Mouse (Mus musculus): ENCODE measurements around the gene Mpc1.
"Not testable (repeated sequence)": the region's sequence is repeated elsewhere in the genome, so short reads cannot be mapped to it uniquely, and the experiment has no call there.

The Mpc1 gene

DNA sequence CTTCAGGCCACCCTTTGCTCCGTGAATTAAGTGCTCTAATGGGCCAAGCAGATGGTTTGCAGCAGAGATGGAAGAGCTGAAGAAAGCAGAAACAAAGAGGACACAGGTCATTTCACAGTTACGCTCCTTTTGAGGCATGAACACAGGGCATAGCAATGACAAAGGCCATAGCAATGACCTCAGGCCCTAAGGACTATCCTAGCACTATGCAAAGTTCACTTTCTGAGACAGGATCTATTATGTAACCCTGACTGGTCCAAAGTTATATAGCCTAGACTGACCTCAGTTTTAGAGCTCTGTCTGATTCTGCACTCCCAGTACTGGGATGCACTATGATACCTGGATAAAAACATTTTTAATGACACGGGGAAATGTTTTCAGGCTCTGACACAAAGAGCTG, 4.3 kb upstream of the Mpc1 start:
- no peak for DNase-seq (ENCODE audit: low read depth, low spot score)

DNA sequence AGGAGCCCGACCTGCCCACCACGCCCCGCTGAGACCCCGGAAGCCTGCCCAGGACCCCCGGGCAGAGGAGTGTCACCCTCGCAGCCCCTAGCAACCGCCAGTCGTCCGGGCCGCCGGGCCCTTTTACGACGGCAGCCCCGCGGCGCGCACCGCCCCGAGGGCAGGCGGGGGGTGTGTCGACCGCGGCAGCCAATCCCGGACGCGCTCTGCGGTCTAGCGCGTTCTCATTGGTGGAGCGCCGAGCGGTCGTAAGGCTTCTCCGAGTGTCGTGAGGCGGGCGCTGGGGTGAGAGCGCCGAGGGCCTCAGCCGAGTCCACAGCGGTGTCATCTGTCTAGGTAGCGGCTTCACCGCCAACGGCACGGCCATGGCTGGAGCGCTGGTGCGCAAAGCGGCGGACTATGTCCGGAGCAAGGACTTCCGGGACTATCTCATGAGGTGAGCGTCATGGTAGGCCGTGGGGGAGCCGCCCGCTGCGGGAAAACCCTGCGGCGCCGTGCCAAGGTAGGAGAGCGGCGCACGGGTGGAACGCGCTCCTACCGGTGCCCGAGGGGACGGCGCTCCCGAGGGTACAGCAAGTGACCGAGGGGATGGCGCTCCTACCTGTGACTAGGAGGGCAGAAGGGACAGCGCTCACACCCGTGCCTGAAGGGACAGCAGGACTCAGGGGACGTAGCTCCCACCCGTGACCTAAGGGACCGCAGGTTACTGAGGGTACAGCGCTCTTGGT, 986 bp downstream of the Mpc1 start:
- peak; percentile 94 for DNase-seq (ENCODE audit: low read depth, low spot score)

DNA sequence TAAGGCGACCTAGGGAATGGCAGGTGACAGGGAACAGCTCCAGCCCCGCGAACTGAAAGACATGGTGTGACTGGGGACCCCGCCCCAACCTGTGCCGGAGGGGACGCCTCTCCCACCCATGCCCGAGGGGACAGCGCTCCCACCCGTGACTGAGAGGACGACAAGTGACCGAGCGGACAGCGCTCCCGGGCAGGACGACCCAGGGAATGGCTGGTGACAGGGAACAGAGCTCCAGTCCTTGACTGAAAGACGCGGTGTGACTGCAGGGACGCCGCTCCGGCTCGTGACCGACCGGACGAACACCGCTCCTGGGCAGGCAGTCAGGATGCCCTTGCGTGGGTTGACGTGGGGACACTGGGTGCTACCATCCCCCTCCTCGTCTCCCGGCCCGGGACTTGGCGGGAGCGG, 1.6 kb downstream of the Mpc1 start:
- DNase-seq (ENCODE audit: low read depth, low spot score) = no peak

DNA sequence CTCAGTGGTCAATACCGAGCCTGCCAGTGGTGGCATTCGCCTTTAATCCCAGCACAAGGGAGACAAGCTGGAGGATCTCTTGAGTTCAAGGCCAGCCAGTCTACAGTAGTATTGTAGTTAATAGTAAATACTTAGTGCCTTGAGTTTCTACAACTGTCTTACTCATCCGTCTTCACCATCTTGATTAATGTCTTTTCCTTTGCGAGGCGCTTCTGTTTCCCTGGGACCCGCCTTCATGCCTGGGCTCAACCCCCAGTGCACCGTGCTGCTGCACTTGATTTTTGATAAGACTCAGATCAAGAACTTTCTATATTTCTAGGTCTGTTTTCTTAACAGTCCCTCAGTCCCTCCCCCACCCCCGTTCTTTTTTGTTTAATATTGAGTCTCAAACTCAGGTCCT, 2.4 kb downstream of the Mpc1 start:
- DNase-seq (ENCODE audit: low read depth, low spot score) = no peak

DNA sequence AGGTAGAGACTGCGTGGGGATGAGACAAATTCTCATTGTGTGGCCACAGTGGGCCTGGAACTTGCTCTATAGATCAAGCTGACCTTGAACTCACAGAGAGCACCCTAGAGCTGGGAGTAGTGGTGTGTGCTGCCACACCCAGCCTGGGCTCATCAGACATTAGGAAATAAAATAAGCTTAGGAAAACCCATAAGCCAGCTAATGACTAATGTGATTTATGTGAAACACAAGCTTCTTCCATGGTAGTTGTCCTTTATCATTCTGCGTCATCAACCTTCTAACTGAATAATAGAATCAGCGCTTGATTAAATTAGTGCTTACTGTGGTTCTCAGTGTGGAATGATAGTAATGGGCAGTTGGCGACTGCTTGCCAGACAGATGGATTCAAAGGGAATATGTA, 4.3 kb downstream of the Mpc1 start:
- no peak for DNase-seq (ENCODE audit: low read depth, low spot score)

DNA sequence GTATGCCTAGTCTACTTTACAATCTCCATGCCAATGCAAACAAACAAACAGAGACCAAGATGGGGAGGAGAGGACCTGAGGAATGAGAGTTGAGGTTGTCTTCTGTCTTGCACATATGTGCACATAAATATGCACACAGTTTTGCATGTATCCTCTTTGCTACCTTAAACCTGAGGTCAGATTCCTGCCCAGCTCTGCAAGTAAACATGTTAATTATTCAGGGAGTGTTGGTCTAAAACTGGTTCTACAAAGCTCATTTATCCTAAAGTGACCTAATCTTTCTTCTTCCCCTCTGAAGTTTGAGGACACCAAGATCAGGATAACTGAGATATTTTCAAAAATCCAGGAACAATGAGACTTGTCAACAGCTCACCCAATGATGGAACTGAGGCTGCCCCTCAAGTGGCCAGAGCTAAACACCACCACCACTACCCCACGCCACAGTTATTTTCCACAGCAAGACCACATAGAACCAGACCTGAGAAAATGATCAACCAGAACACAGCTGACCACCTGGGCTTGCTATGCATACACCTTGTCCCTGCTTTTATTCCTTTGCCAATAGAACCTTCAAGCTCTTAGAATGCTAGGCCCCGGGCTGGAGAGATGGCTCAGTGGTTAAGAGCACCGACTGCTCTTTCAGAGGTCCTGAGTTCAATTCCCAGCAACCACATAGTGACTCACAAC, 7.4 kb downstream of the Mpc1 start:
- no peak for DNase-seq (ENCODE audit: low read depth, low spot score)

DNA sequence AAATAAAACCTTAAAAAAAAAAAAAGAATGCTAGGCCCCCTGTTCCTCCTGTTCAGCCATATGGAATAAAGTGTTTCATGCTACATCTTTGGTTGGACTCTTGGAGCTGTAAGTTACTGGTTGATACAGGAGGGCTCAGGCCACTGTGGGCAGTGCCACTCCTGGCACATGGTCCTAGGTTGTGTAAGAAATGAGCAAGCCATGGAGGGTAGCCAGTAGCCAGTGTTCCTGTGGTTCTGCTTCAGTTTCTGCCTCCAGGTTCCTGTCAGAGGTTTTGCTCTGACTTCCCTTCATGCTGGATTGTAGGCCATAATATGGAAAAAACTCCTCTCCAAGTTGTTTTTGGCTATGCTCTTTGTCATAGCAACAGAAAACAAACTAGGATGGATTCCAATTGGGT, 8.0 kb downstream of the Mpc1 start:
- no peak for DNase-seq (ENCODE audit: low read depth, low spot score)

DNA sequence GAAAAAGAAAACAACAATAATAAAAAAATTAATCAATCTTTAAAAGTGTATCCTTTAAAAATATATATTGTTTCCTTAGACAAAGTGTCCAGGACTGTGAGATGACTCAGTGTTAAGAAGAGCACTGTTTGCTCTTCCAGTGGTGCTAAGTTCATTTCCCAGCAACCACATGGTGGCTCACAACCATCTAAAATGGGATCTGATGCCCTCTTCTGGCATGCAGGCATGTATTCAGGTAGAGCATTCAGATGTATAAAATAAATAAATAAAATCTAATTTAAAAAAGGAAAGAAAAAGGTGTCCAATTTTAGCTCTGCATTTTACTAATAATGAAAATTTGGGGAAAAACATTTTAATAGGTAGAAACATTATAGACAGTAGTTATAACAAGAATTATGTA, 13.1 kb downstream of the Mpc1 start:
- no peak for DNase-seq (ENCODE audit: low read depth, low spot score)

DNA sequence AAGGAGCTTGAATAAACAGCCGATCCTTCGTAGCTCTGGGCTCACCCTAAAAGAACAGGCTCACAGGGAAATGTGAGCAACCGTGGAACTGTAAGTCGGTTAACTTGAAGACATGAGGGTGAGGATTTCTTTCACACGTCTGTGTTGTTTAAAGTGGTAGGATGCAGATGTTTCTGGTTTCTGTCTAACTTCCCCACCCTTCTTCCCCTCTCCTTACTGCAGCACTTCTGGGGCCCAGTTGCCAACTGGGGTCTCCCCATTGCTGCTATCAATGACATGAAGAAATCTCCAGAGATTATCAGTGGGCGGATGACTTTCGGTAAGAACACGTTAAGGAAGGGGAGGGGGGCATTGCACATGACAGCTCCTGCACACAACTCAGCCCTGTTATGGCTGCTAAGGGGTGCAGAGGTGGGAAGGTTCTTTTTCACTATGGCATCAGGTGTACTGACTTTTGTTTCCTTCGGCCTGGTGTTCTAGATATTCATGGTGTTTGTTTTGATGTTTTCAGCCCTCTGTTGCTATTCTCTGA, 13.7 kb downstream of the Mpc1 start:
- no peak for DNase-seq (ENCODE audit: low read depth, low spot score)

DNA sequence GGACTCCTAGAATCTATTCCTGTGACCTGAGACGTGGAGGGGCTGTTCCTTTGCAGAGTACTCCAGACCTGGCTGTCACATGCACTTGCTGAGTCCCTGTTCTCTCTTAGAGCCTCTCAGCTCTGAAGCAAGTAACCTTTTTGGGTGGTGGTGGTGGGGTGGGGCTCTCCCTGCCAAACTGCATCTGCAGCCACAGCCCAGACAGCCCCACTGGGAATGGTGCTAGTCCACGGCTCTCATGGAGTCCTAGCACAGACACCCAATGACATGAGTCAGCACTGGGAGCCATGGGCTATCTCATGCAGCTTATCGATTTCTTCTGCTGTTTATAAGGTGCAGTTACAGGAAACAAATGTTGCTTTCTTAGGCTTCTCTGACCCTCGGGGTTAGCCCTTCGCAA, 15.0 kb downstream of the Mpc1 start:
- DNase-seq (ENCODE audit: low read depth, low spot score) = no peak

DNA sequence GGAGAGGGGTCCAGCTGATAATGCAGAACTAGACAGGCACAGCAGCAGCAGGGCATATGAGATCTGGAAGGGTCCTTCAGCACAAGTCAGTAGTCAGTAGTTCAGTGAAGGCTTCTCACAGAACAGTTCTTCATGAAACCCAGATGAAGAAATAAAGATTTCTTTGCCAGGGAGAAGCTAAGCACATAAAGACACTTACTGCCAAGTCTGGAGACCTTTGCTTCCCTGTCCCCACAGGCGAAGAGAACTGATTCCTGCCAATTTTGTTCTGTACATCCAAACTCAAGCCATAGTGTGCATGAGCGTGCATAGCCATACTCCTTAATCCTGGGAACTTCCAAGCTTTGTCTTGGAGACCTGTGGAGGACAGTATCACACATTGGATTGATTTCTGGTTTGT, 15.6 kb downstream of the Mpc1 start:
- DNase-seq (ENCODE audit: low read depth, low spot score) = no peak

DNA sequence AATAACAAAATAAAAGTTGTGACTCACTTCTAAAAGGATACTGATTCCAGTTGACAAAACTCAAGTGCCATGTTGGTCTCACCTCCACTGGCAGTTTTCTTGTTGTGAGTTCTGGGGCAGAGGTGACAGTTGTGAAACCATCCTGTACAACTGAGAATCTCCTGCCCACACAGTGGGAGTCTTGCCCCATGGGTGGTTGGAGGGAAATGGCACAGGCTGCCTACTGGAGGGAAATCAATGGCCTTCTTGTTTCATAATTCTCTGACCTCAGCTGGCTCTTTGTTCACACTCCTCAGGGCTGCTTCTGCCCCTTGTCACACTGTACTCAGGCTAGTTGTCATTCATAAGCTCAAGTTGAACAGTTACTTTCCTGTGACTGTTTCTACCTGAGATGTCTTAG, 16.8 kb downstream of the Mpc1 start:
- no peak for DNase-seq (ENCODE audit: low read depth, low spot score)

DNA sequence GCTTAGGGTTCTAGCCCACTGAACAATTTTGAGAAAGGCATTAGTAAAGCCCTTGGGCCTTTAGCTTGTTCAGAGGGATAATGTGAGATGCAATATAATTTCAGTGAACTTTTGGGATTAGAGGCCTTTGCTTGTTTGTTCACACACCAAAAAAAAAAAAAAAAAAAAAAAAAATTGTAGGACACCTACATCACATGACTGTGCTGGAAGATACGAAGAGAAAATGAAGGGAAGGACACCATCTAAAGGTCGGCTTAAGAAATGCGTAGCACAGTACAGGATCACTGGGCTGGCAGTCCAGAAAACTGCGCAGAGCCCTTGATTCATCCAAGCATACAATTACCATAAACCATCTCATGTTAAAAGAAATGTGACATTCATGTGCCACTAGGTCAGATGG, 18.8 kb downstream of the Mpc1 start:
- DNase-seq (ENCODE audit: low read depth, low spot score) = no peak

DNA sequence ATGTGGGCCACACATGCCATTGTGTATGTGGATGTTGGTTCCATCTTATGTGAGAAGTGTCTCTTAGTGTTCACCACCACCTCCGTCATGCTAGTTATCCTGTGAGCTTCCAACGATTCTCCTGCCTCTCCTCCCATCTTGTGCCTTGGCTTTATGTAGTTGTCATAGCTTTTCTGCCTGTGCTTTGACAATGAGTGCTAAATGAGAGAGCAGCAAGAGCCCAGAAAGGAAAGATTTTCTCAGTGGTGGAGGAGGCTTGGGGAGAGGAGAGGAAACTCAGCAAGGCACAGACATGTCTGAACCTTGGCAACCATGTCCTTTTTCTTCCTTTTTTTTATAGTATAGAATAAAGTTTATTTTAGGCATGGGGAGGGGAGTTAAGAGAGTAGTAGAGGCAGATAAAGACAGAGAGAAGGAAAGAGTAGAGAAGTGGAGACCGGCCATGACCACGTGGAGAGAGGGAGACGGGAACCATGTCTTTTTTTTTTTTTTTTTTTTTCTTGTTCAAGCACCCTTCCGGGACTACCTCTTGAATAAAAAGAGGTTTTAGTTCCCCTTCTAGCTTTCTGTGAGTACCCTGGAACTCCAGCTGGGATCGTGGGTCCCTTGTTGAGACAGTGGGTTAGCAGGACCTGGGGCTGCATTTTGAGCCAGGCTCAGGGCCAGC, 20.2 kb downstream of the Mpc1 start:
- DNase-seq (ENCODE audit: low read depth, low spot score) = no peak

DNA sequence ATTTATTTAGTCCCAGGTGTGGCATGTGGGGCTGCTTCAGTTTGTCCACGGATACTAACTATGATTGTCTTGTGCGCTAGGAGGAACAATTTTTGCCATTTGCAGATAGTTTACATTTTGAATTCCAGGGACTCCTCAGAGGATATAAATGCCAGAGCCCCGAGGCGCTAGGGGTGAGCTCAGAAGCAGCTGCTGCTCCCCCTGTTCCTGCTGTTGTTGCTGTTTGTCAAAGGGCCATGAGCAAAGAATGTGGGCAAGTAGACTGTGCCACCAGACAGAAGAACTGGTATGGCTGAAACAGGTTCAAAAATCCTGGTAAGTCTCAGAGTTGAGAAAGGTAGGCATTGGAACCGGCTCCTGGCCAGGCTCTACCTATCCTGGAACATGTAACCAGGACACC, 21.0 kb downstream of the Mpc1 start:
- no peak for DNase-seq (ENCODE audit: low read depth, low spot score)

DNA sequence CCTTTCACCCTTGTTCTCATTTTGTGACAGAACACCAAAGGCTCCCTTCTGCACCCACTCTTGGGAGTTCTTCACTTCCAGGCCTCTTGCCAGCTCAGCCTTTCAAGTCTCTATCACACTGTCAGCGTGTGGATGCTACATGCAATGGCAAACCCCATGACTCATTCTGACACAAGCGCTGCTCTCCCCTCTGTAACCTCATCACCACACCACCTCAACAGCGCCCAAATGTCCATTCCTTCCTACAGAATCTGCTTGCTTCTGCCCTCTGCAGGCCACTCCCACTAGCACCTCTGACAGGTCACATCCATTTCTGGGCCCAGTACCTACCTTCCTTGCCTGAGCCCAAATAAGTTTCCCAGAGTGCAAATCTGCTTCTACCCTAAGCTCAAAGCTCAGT, 23.1 kb downstream of the Mpc1 start:
- no peak for DNase-seq (ENCODE audit: low read depth, low spot score)

DNA sequence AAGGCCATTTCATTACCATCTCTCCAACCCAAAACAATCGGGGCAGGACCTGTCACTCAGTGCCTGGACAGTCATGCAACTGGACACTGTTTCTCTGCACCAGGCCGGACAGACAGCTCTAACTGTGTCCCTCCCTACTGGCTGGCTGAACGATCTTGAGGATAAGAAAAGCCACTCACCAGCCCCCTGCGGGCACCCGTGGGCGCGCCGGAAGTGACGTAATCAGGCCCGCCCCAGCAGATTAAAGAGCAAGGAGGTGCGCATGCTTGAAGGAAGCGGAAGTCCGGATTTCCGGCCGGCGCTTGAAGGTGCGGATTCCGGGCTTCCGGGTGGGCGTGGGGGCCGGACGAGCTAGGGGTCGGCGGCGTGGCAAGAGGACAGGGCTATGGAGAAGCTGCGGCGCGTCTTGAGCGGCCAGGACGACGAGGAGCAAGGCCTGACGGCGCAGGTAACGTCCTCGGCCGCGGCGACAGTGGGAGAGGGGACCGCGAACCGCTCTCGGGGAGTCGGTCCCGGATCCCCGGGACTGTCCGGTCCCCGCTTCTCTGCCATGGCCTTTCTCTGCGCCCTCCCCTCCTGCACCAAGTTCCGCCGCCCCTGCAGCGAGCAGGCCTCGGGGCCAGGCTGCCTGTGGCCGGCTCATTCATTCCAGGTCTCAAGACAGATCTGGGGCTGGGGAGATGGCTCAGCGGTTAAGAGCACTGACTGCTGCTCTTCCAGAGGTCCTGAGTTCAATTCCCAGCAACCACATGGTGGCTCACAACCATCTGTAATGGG, 28.3 kb downstream of the Mpc1 start, which contains the start of gene Sft2d1:
Gene Sft2d1, plus strand, starts transcription at position 265 of the 777 bp plus-strand sequence.
- DNase-seq (ENCODE audit: low read depth, low spot score) = peak; percentile 94

DNA sequence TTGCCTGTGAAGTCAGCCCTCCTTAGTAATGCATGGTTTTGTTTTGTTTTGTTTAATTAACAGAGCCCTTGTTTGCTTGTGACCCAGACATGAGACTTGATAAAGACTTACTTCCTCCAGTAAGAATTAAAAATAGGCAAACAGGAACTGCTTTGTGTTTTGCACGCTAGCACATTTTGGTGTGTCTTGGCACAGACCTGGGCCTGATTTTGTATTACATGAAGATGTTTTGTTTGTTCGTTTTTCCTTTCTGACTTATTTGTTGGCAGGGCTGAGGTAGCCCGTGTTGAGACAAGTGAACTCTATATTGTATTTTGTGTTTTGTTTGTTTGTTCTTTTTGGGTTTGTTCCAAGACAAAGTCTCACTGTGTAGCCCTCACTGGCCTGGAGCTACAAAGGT, 29.0 kb downstream of the Mpc1 start:
- no peak for DNase-seq (ENCODE audit: low read depth, low spot score)

DNA sequence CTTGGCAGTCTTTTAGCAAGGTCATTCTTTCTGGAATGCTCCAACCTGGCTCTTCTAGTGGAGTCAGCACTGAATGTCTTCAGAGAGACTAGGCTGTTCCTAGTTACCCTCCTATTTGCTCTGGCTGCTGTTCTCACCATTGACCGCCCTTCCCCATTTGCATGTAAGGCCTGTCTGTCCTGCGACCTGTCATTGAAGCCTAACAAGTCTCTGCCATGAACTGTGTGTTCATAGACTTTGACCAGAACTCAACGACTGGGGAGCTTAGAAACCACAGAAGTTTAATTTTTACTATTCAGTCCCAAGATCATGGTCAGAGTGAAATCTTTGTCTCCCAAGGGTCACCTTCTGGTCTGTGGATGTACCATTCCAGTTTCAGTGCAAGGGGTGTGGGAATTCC, 31.3 kb downstream of the Mpc1 start:
- DNase-seq (ENCODE audit: low read depth, low spot score) = no peak

DNA sequence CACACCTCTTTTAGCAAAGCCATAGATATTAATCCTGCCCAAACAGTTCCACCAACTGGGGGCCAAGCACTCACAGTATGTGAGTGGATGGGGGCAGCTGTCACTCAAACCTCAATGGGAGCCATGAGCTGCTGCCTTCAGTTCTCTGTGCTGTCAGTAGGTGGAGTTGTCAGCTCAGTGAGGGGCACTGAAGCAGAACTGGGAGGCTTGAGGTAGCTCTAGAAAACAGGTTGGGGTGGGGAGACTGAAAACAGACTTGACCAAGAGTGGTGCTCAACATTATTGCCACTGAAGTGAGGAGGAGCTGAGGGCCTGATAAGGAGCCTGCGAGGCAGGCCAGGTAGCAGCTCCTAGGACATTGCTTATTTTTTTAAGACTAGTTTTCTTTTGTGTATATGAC, 33.5 kb downstream of the Mpc1 start:
- DNase-seq (ENCODE audit: low read depth, low spot score) = no peak

DNA sequence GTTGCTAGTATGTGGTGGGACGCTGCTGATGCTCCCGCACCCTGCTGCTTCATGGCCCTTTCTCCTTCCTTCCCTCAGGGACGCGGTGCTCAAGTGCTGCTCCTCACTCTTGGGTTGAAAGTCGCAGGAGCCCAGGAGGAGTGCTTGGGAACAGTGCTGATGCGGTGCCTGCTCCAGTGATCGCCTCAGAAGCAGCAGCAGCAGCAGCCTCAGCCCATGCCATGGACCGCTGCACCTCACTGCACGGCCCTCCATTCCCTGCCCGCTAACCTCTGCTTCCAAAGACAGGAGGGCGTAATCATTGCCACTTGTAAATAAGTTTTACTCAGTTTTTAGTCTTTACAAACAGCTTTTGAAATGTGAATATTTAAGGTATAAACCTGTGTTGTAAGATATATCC, 44.2 kb downstream of the Mpc1 start:
- not testable (repeated sequence) for DNase-seq (ENCODE audit: low read depth, low spot score)

All from telencephalon, adult 2 months (tissue).